Mouse (Mus musculus) limb, embryonic 11.5 days (tissue): ENCODE measurements around the gene Acoxl. TPM values are rescaled to one million over a fixed set of nuclear protein-coding genes. Genes with fewer than 3 reads are reported as not detected.

Experiments used
- ATAC-seq: fragments of 200-750 bp; cut with Nextera tagmentation; 2 replicates; pipeline ENCODE4 v1.8.0; 2017; ENCODE audit warnings: low read depth; ENCODE audit not compliant: insufficient number of reproducible peaks, low FRiP score, low TSS enrichment
- DNase-seq: peaks from one replicate; pipeline ENCODE4 v3.0.0-alpha.2; 2015; ENCODE audit warnings: low spot score
- H3K27ac ChIP-seq: fragments of 300-500 bp; sonication (generic); replicated peaks from 2 replicates; pipeline ENCODE4 v1.5.1; 2014; ENCODE audit warnings: low read depth, mild to moderate bottlenecking, low read length
- H3K27me3 ChIP-seq: fragments of 300-500 bp; sonication (generic); 2 replicates; pipeline ENCODE4 v1.6.1; 2014; ENCODE audit warnings: mild to moderate bottlenecking, low read length, mixed read lengths; ENCODE audit not compliant: control insufficient read depth, insufficient read depth
- H3K36me3 ChIP-seq: fragments of 300-500 bp; sonication (generic); 2 replicates; pipeline ENCODE4 v1.6.1; 2014; ENCODE audit warnings: mild to moderate bottlenecking, low read length, moderate library complexity, mixed read lengths; ENCODE audit not compliant: control insufficient read depth, insufficient read depth
- H3K4me1 ChIP-seq: fragments of 300-500 bp; sonication (generic); 2 replicates; pipeline ENCODE4 v1.6.1; 2014; ENCODE audit warnings: low read length, mixed read lengths; ENCODE audit not compliant: control insufficient read depth, insufficient read depth
- H3K4me2 ChIP-seq: fragments of 300-500 bp; sonication (generic); 2 replicates; pipeline ENCODE4 v1.6.1; 2014; ENCODE audit warnings: low read depth, mild to moderate bottlenecking, moderate library complexity; ENCODE audit not compliant: severe bottlenecking
- H3K4me3 ChIP-seq: fragments of 300-500 bp; sonication (generic); 2 replicates; pipeline ENCODE4 v1.5.1; 2014; ENCODE audit warnings: low read depth, low read length
- H3K9ac ChIP-seq: fragments of 300-500 bp; sonication (generic); 2 replicates; pipeline ENCODE4 v1.6.1; 2014; ENCODE audit warnings: mild to moderate bottlenecking, low read length
- H3K9me3 ChIP-seq: fragments of 300-500 bp; sonication (generic); 2 replicates; pipeline ENCODE4 v1.6.1; 2016; ENCODE audit warnings: low read length; ENCODE audit not compliant: control insufficient read depth
- WGBS: fragments of 180-500 bp; shearing (Covaris S2); extraction: QIAGEN DNeasy Blood & Tissue Kit; methylation state at CpG from one replicate; pipeline ENCODE4 v1.1.7; 2014; 5-methylcytosine and 5-hydroxymethylcytosine counted together
- polyA plus RNA-seq: library from polyadenylated mRNA; unstranded; fragments of >200 nt; fragmentation: Nextera tagmentation; extraction: Ambion mirVana; gene quantifications from 2 replicates; pipeline ENCODE4 v1.2.1, GENCODE M21; 2014

The Acoxl gene
- polyA plus RNA-seq, 1 experiment from 2014 or later: 0.31 TPM

GRCm38 (mm10) chr2:128061491-128061890 lies 222.8 kb downstream of the Acoxl start:
- Histone ChIP-seq H3K4me3 (no peak overlapping the region), H3K4me2 (no peak overlapping the region), H3K36me3 (no peaks in the 10 kb centered on the region), H3K9ac (no peak overlapping the region), H3K4me1 (no peaks in the 10 kb centered on the region), H3K27me3 (no peaks in the 10 kb centered on the region), H3K27ac (no peak overlapping the region), H3K9me3 (no peaks in the 10 kb centered on the region)
- DNase-seq (no peak), ATAC-seq (no peak)
- 84% methylated on average over 7 of the region's 7 CpGs for WGBS

DNA sequence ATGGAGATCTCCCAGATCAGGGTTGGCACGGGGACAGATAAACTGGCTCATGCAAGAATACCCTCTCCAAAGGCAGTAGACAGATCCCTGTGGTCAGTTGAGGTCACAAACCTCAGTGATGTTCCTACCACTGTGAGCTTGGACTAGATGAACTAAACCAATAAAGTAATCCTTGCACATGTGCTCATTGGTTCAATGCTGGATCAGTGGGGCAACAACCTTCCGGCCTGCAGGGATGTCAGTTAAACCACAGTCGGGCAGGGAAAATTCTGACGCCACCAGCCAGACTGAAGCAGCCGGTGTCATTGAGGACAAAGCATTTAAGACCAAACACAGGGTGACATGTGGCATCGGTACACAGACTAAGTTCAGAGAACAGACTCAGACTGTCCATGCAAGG lies 224.1 kb downstream of the Acoxl start:
- Histone ChIP-seq H3K4me2 (no peak overlapping the region), H3K9ac (no peak overlapping the region), H3K27me3 (no peaks in the 10 kb centered on the region), H3K27ac (no peak overlapping the region), H3K9me3 (no peaks in the 10 kb centered on the region), H3K36me3 (no peaks in the 10 kb centered on the region), H3K4me3 (no peak overlapping the region), H3K4me1 (no peaks in the 10 kb centered on the region)
- ATAC-seq: no peak
- DNase-seq: no peak
- WGBS: 94% methylated on average over 6 of the region's 6 CpGs

- ATAC-seq (no peak), DNase-seq (no peak)
- H3K9me3 ChIP-seq: no peaks in the 10 kb centered on the region
- no peaks in the 10 kb centered on the region for H3K27me3 ChIP-seq
- no peaks in the 10 kb centered on the region for H3K4me1 ChIP-seq
- H3K9ac ChIP-seq: no peak overlapping the region
- 90% methylated on average over 2 of the region's 2 CpGs for WGBS
- H3K4me2 ChIP-seq: no peak overlapping the region
- no peaks in the 10 kb centered on the region for H3K36me3 ChIP-seq
- no peak overlapping the region for H3K4me3 ChIP-seq
- no peak overlapping the region for H3K27ac ChIP-seq
Observed at GRCm38 (mm10) chr2:128065013-128065412, 226.3 kb downstream of the Acoxl start.

DNA sequence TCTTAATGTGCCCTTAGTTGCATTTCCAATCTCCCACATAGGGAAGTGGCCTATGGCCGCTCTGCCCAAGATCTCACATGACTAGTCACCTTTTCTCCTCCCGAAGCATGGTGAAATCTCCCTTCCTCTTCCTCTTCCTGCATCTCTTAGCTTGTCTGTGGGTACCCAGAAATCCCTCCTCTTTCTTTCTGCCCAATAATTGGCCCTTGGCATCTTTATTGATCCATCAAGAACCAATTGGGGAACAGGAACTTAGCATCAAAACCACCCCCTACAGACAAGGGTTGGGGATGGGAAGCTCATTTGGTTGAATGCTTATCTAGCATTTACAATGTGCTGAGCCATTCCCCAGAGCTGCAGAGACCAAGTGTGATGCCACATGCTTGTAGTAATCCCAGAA lies 226.9 kb downstream of the Acoxl start:
- no peak for DNase-seq
- Histone ChIP-seq H3K9ac (no peak overlapping the region), H3K27ac (no peak overlapping the region), H3K4me1 (no peaks in the 10 kb centered on the region), H3K27me3 (no peaks in the 10 kb centered on the region), H3K4me3 (no peak overlapping the region), H3K4me2 (no peak overlapping the region), H3K9me3 (no peaks in the 10 kb centered on the region), H3K36me3 (no peaks in the 10 kb centered on the region)
- no peak for ATAC-seq
- 87% methylated on average over 2 of the region's 2 CpGs for WGBS

DNA sequence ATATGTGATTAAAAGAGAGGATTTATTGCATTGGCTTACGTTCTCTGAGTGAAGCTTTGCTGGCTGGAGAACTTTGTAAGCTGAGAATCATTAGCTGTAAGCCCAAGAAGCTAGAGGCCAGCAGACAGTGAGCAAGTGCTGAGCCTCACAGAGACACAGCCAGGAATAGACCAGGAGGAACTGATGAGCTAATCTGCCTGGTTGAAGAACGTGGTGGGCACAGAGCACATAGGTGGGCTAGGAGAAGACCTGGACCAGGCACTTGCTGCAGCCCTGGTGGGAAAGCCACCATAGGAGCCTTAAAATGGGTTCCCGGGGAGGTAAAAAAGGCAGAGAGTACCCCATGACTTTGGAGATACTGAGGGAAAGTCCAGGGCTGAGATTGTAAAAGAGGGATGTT lies 228.5 kb downstream of the Acoxl start:
- DNase-seq: no peak
- no peaks in the 10 kb centered on the region for H3K36me3 ChIP-seq
- H3K27me3 ChIP-seq: no peaks in the 10 kb centered on the region
- 77% methylated on average over 3 of the region's 3 CpGs for WGBS
- no peaks in the 10 kb centered on the region for H3K9me3 ChIP-seq
- no peak overlapping the region for H3K27ac ChIP-seq
- no peak overlapping the region for H3K4me3 ChIP-seq
- ATAC-seq: no peak
- H3K4me1 ChIP-seq: no peaks in the 10 kb centered on the region
- H3K9ac ChIP-seq: no peak overlapping the region
- no peak overlapping the region for H3K4me2 ChIP-seq

GRCm38 (mm10) chr2:128067596-128067995 lies 228.9 kb downstream of the Acoxl start:
- Histone ChIP-seq H3K4me1 (no peaks in the 10 kb centered on the region), H3K36me3 (no peaks in the 10 kb centered on the region), H3K27ac (no peak overlapping the region), H3K4me2 (no peak overlapping the region), H3K27me3 (no peaks in the 10 kb centered on the region), H3K9me3 (no peaks in the 10 kb centered on the region), H3K9ac (no peak overlapping the region), H3K4me3 (no peak overlapping the region)
- ATAC-seq: no peak
- WGBS: 84% methylated on average over 7 of the region's 7 CpGs
- DNase-seq: no peak

DNA sequence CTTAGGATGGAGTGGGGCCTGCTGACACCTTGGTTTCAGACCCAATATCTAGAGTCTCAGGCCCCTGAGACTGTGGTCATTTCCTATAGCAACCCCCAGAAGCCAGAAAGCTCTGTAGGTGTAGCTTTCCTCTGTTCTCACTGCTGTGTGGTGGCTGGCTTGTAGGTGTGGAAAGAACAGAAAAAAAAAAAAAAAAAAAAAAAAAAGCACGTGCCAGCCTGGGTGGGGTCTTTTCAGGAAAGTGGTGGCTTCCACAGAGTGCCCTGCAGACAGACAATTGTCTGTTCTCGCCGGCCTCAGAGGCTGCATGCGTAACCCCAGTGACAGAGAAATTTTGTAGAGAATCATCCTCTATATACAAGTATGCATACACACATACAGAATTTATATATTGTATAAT lies 229.5 kb downstream of the Acoxl start:
- H3K9ac ChIP-seq: no peak overlapping the region
- no peak overlapping the region for H3K4me3 ChIP-seq
- no peaks in the 10 kb centered on the region for H3K36me3 ChIP-seq
- no peaks in the 10 kb centered on the region for H3K27me3 ChIP-seq
- no peaks in the 10 kb centered on the region for H3K9me3 ChIP-seq
- H3K27ac ChIP-seq: no peak overlapping the region
- WGBS: 80% methylated on average over 4 of the region's 4 CpGs
- DNase-seq (no peak), ATAC-seq (no peak)
- no peaks in the 10 kb centered on the region for H3K4me1 ChIP-seq
- H3K4me2 ChIP-seq: no peak overlapping the region

DNA sequence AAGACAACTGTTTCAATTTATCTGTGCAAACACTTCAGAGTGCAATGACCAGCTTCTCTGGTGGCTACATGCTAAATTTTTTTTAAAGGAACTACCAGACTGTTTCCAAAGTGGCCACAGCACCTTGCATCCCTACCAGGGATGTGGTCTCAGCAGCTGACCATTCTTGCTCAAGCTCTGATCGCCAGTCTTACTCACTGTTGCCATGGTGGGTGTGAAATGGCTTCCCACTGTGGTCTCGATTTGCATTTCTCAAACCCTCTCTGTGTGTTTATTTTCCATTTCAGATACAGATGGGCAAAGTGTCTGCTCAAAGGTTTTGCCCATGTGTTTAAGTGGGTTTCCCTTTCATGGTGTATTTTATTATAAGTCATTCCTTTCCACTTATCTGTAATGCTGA lies 230.3 kb downstream of the Acoxl start:
- Histone ChIP-seq H3K4me2 (no peak overlapping the region), H3K9ac (no peak overlapping the region), H3K27ac (no peak overlapping the region), H3K27me3 (no peaks in the 10 kb centered on the region), H3K4me3 (no peak overlapping the region), H3K36me3 (no peaks in the 10 kb centered on the region), H3K4me1 (no peaks in the 10 kb centered on the region), H3K9me3 (no peaks in the 10 kb centered on the region)
- ATAC-seq: no peak
- no peak for DNase-seq
- 62% methylated on average over 2 of the region's 2 CpGs for WGBS

DNA sequence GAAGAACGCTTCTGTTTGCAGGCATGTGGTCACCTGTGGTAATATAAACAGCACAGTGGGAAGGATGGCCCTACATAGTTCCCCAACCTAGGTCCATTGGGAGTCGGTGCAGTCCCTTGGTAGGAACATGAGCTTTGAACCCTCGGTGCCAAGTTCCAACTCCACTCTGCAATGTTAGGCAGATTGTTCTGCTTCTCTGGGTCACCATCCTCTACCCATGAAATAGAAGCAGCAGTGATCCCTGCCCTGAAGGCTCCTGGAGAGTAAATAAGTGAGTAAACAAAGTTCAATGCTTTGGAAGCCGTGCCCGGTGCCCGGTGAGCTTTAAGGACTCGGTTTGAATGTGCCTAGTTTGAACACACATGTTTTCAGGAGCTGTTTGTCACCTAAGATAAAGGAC lies 233.1 kb downstream of the Acoxl start:
- Histone ChIP-seq H3K27me3 (no peaks in the 10 kb centered on the region), H3K4me1 (no peaks in the 10 kb centered on the region), H3K27ac (no peak overlapping the region), H3K4me3 (no peak overlapping the region), H3K9ac (no peak overlapping the region), H3K9me3 (no peaks in the 10 kb centered on the region), H3K36me3 (no peaks in the 10 kb centered on the region), H3K4me2 (no peak overlapping the region)
- ATAC-seq (no peak), DNase-seq (no peak)
- WGBS: 80% methylated on average over 7 of the region's 7 CpGs
